Mouse (Mus musculus): ENCODE results near the gene Notch2. TPM values are rescaled to one million over a fixed set of nuclear protein-coding genes. Genes with fewer than 3 reads are reported as not detected.

Notch2 gene
- polyA plus RNA-seq, 1 experiment from 2014 or later, result 42.7 TPM

DNA sequence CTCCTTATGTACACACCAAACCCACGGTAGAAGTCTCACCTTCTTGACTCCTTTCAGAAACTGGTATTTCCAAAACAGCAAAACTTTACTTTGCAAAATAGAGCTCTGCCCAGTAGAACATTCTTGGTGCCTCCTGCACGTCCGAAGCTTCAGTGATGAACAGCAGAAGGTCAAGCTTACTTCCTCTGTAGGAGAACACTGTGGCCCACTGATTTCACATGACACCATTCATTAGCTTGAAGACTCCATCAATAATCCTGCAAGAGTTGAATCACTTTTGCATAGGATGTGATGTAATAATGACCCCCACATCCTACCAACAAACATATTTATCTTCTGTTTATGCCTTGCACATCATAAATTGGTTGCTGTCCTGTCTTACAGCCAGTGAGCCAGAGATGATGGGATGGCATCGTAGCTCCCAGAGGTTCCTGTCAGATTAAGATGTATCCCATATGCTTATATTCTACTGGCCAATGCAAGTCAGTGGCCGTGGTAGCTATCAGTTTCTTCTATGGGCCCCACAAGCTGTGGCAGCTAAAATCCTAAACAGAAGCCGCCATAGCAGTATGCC lies 39.0 kb upstream of the Notch2 start:
- Histone ChIP-seq H3K4me2 (replicated peaks; ENCODE audit: low read depth, low read length) (no peak overlapping the region), H3K9ac (ENCODE audit: low read depth, low read length) (no peak overlapping the region), H3K4me3 (ENCODE audit: low read length) (no peak overlapping the region), H3K27me3 (ENCODE audit: control insufficient read depth, insufficient read depth, low read length) (no peaks in the 10 kb centered on the region), H3K36me3 (ENCODE audit: control insufficient read depth, insufficient read depth, low read length) (no peaks in the 10 kb centered on the region), H3K4me1 (ENCODE audit: control insufficient read depth, insufficient read depth, low read length) (peaks cover 22% of the 10 kb centered on the region), H3K9me3 (ENCODE audit: control insufficient read depth, low read length) (no peaks in the 10 kb centered on the region), H3K27ac (ENCODE audit: low read depth, low read length) (no peak overlapping the region)
- WGBS, result 55% methylated on average over 6 of the region's 6 CpGs
- ATAC-seq (ENCODE audit: low FRiP score, low TSS enrichment), result no peak

DNA sequence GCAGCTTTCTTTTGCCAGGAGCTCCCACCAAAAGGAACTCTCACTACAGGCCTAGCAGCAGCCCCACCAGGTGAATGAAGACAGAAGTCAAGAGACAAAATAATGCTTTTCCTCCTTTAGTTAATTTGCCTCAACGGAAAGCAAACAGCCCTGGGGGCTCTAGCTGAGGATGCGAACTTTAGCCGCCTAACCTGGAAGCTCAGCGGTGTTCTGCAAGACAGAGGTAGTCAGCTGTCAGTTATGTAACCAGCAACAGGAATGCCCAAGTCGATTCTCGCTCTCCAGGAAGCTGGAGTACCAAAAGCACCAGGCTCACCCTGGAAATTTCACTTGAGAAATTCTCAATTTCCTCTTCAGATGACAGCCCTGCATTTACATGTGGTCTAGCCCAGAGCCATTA lies 36.6 kb upstream of the Notch2 start:
- Histone ChIP-seq H3K4me1 (ENCODE audit: control insufficient read depth, insufficient read depth, low read length) (peaks cover 14% of the 10 kb centered on the region), H3K9ac (ENCODE audit: low read depth, low read length) (no peak overlapping the region), H3K4me3 (ENCODE audit: low read length) (no peak overlapping the region), H3K27ac (ENCODE audit: low read depth, low read length) (no peak overlapping the region), H3K36me3 (ENCODE audit: control insufficient read depth, insufficient read depth, low read length) (no peaks in the 10 kb centered on the region), H3K9me3 (ENCODE audit: control insufficient read depth, low read length) (no peaks in the 10 kb centered on the region), H3K4me2 (replicated peaks; ENCODE audit: low read depth, low read length) (no peak overlapping the region), H3K27me3 (ENCODE audit: control insufficient read depth, insufficient read depth, low read length) (no peaks in the 10 kb centered on the region)
- 71% methylated on average over 6 of the region's 6 CpGs for WGBS
- no peak for ATAC-seq (ENCODE audit: low FRiP score, low TSS enrichment)

DNA sequence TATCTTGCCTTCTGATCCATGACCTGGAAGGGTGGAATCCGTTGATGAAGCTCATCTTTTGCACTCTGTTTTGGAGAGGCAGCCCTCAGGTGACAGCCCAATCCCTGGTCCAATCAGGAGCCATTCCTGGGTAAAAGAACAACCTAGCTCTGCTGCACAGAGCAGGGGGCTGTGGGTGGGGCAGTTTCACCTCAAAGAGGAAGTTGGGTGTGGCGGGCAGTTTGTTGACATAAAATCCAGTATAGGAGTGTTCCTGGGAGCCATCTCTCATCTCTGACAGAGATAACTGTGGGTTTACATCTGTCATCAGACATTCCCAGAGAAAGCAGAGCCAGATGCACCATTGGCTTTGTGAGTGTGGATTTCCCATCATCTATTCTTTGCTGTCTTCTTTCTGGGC lies 34.6 kb upstream of the Notch2 start:
- H3K4me1 ChIP-seq (ENCODE audit: control insufficient read depth, insufficient read depth, low read length), result no peaks in the 10 kb centered on the region
- no peaks in the 10 kb centered on the region for H3K9me3 ChIP-seq (ENCODE audit: control insufficient read depth, low read length)
- WGBS, result 76% methylated on average over 2 of the region's 2 CpGs
- H3K9ac ChIP-seq (ENCODE audit: low read depth, low read length), result no peak overlapping the region
- ATAC-seq (ENCODE audit: low FRiP score, low TSS enrichment), result no peak
- no peak overlapping the region for H3K4me3 ChIP-seq (ENCODE audit: low read length)
- H3K36me3 ChIP-seq (ENCODE audit: control insufficient read depth, insufficient read depth, low read length), result no peaks in the 10 kb centered on the region
- H3K4me2 ChIP-seq (replicated peaks; ENCODE audit: low read depth, low read length), result no peak overlapping the region
- no peaks in the 10 kb centered on the region for H3K27me3 ChIP-seq (ENCODE audit: control insufficient read depth, insufficient read depth, low read length)
- H3K27ac ChIP-seq (ENCODE audit: low read depth, low read length), result no peak overlapping the region

DNA sequence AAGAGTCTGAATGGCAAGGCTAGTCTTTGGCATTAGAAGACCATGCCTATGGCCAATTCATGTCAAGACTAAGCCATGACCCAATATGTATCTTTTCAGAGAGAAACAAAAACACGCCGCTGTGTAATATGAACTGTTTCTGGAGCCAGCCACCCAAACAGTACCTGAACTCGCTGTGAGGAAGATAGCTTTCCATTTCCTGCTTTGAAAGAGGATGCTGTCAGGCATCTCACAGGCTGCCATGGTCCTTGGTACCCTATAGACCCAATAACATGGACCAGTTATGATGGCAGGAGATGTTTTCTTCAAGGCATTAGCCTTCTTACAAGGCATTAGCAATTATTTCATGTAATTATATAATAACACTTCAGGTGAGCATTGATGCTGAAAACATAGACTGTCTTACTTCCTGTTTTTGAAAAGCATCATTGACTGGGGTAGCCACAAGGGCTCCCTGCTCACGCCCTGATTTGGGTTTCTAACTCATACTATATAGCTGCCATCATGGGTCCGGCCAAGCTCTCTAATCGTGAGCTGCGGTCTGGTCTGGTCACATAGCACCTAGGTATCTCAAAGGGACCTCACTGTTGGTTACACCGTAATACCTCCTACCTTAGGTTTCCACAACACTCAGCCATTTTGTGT lies 32.5 kb upstream of the Notch2 start:
- no peaks in the 10 kb centered on the region for H3K9me3 ChIP-seq (ENCODE audit: control insufficient read depth, low read length)
- no peak overlapping the region for H3K4me2 ChIP-seq (replicated peaks; ENCODE audit: low read depth, low read length)
- no peak for ATAC-seq (ENCODE audit: low FRiP score, low TSS enrichment)
- H3K4me1 ChIP-seq (ENCODE audit: control insufficient read depth, insufficient read depth, low read length), result no peaks in the 10 kb centered on the region
- no peaks in the 10 kb centered on the region for H3K36me3 ChIP-seq (ENCODE audit: control insufficient read depth, insufficient read depth, low read length)
- H3K27ac ChIP-seq (ENCODE audit: low read depth, low read length), result no peak overlapping the region
- H3K27me3 ChIP-seq (ENCODE audit: control insufficient read depth, insufficient read depth, low read length), result no peaks in the 10 kb centered on the region
- no peak overlapping the region for H3K4me3 ChIP-seq (ENCODE audit: low read length)
- no peak overlapping the region for H3K9ac ChIP-seq (ENCODE audit: low read depth, low read length)
- 77% methylated on average over 8 of the region's 8 CpGs for WGBS

DNA sequence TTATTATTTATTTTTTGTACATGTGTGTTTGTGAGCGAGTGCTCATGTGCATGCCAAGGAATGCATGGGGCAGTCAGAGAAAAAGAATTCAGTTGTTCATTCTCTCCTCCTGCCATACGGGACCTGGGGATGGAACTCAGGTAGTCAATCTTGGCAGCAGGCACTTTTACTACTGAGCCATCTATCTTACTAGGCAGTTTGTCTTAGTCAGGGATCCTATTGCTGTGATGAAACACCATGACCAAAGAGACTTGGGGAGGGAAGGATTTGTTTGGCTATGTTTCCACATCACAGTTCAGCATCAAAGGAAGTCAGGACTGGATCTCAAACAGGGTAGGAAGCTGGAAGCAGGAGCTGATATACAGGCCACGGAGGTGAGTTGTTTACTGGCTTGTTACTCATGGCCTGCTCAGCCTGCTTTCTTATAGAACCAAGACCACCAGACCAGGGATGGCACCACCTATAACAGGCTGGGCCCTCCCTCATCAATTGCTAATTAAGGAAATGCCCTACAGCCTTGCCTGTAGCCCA lies 31.9 kb upstream of the Notch2 start:
- H3K36me3 ChIP-seq (ENCODE audit: control insufficient read depth, insufficient read depth, low read length), result no peaks in the 10 kb centered on the region
- no peak overlapping the region for H3K4me3 ChIP-seq (ENCODE audit: low read length)
- no peaks in the 10 kb centered on the region for H3K27me3 ChIP-seq (ENCODE audit: control insufficient read depth, insufficient read depth, low read length)
- no peak overlapping the region for H3K9ac ChIP-seq (ENCODE audit: low read depth, low read length)
- 27% methylated on average over 3 of the region's 3 CpGs for WGBS
- H3K9me3 ChIP-seq (ENCODE audit: control insufficient read depth, low read length), result no peaks in the 10 kb centered on the region
- peak; percentile 72 for ATAC-seq (ENCODE audit: low FRiP score, low TSS enrichment)
- H3K4me2 ChIP-seq (replicated peaks; ENCODE audit: low read depth, low read length), result no peak overlapping the region
- H3K27ac ChIP-seq (ENCODE audit: low read depth, low read length), result no peak overlapping the region
- H3K4me1 ChIP-seq (ENCODE audit: control insufficient read depth, insufficient read depth, low read length), result no peaks in the 10 kb centered on the region

DNA sequence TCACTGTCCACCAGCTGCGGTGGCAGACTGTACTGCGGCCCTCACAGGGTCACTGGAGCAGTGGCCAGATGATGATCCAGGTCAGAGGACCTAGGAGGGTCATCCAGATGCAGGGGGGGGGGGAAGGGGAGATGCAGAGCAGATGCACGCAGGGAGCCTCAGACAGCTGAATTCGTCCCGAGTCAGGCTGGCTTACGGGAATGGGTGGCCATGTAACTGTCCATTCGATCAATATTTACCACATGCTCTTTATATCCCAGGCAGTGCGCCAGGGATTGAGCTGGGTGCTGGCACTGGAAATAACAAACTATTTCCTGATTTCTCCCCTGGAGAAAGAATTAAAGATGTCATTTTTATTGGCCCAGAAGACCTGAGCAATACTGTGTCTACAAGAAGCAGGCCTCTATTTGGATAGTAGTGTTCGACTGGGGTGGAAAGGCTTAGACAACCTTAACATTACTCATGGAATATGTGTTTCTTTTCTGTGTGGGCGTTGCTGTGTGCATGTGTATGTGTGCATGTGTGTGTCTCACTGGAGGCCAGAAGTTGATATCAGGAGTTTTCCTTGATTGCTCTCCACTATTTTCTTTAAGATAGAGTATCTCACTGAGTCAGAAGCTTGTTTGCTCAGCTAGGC lies 28.3 kb upstream of the Notch2 start:
- 76% methylated on average over 10 of the region's 10 CpGs for WGBS
- no peaks in the 10 kb centered on the region for H3K27me3 ChIP-seq (ENCODE audit: control insufficient read depth, insufficient read depth, low read length)
- no peak overlapping the region for H3K9ac ChIP-seq (ENCODE audit: low read depth, low read length)
- H3K27ac ChIP-seq (ENCODE audit: low read depth, low read length), result no peak overlapping the region
- no peak overlapping the region for H3K4me3 ChIP-seq (ENCODE audit: low read length)
- no peaks in the 10 kb centered on the region for H3K36me3 ChIP-seq (ENCODE audit: control insufficient read depth, insufficient read depth, low read length)
- no peak overlapping the region for H3K4me2 ChIP-seq (replicated peaks; ENCODE audit: low read depth, low read length)
- no peaks in the 10 kb centered on the region for H3K9me3 ChIP-seq (ENCODE audit: control insufficient read depth, low read length)
- ATAC-seq (ENCODE audit: low FRiP score, low TSS enrichment), result no peak
- no peaks in the 10 kb centered on the region for H3K4me1 ChIP-seq (ENCODE audit: control insufficient read depth, insufficient read depth, low read length)

DNA sequence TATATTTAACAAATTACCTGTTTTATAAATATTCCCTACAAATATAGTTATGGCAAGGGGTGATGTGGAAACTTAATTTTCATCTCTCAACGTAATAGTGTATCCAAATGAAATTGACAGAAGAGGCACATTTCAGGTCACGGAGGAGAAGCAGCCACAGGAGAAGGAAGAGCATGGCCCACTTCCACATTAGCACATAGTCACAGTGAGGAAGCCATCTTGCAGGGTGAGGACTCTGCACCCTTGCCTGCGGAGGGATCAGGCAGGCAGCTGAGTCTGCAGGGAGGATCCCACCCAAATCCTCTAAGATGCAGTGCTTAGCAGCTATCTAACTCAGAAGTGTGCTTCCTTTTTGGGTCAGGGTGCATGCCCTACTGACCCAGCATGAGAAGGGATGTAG lies 27.6 kb upstream of the Notch2 start:
- Histone ChIP-seq H3K9me3 (ENCODE audit: control insufficient read depth, low read length) (no peaks in the 10 kb centered on the region), H3K4me1 (ENCODE audit: control insufficient read depth, insufficient read depth, low read length) (no peaks in the 10 kb centered on the region), H3K27ac (ENCODE audit: low read depth, low read length) (no peak overlapping the region), H3K9ac (ENCODE audit: low read depth, low read length) (no peak overlapping the region), H3K27me3 (ENCODE audit: control insufficient read depth, insufficient read depth, low read length) (no peaks in the 10 kb centered on the region), H3K4me2 (replicated peaks; ENCODE audit: low read depth, low read length) (no peak overlapping the region), H3K4me3 (ENCODE audit: low read length) (no peak overlapping the region), H3K36me3 (ENCODE audit: control insufficient read depth, insufficient read depth, low read length) (no peaks in the 10 kb centered on the region)
- ATAC-seq (ENCODE audit: low FRiP score, low TSS enrichment), result no peak
- 89% methylated on average over 3 of the region's 3 CpGs for WGBS

DNA sequence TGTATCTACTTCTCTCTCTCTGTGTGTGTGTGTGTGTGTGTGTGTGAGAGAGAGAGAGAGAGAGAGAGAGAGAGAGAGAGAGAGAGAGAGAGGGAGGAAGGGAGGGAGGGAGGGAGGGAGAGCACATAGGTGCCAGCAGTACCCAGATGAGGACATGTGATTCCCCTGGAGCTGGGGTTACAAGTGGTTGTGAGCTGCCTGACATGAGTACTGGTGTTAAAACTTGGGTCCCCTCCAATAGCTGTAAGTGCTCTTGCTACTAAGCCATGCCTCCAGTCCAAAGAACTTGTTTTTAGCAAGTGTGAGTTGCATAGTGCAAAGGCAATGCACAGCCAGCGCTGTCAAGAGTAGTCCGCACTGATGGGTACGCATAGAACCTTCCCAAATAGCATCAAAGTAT lies 26.2 kb upstream of the Notch2 start:
- Histone ChIP-seq H3K4me2 (replicated peaks; ENCODE audit: low read depth, low read length) (no peak overlapping the region), H3K27me3 (ENCODE audit: control insufficient read depth, insufficient read depth, low read length) (no peaks in the 10 kb centered on the region), H3K9ac (ENCODE audit: low read depth, low read length) (no peak overlapping the region), H3K4me1 (ENCODE audit: control insufficient read depth, insufficient read depth, low read length) (no peaks in the 10 kb centered on the region), H3K4me3 (ENCODE audit: low read length) (no peak overlapping the region), H3K9me3 (ENCODE audit: control insufficient read depth, low read length) (no peaks in the 10 kb centered on the region), H3K27ac (ENCODE audit: low read depth, low read length) (no peak overlapping the region), H3K36me3 (ENCODE audit: control insufficient read depth, insufficient read depth, low read length) (no peaks in the 10 kb centered on the region)
- WGBS, result 92% methylated on average over 3 of the region's 3 CpGs
- ATAC-seq (ENCODE audit: low FRiP score, low TSS enrichment), result no peak

DNA sequence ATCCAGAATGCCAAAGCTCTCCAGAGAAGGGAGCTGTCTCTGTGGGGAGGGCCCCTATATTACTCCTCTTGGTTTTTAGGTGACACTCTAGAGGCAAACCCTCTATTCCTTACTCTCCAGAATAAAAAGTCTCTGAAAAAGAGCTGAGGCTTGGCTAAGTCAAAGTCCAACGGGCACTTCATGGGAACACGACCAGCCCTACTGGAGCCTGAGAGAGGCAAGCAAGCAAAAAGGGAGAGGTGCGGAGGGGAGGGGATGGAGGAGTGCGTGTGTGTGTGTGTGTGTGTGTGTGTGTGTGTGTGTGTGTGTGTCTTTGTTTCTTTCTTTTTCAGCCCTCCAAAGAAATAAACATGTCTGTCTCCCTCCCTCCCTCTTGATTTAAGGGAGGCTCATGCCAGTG lies 24.6 kb upstream of the Notch2 start:
- 46% methylated on average over 4 of the region's 4 CpGs for WGBS
- ATAC-seq (ENCODE audit: low FRiP score, low TSS enrichment), result peak; percentile 32; the same call in 1 of the 2 replicates
- Histone ChIP-seq H3K4me1 (ENCODE audit: control insufficient read depth, insufficient read depth, low read length) (no peaks in the 10 kb centered on the region), H3K27me3 (ENCODE audit: control insufficient read depth, insufficient read depth, low read length) (no peaks in the 10 kb centered on the region), H3K9me3 (ENCODE audit: control insufficient read depth, low read length) (no peaks in the 10 kb centered on the region), H3K4me2 (replicated peaks; ENCODE audit: low read depth, low read length) (no peak overlapping the region), H3K36me3 (ENCODE audit: control insufficient read depth, insufficient read depth, low read length) (no peaks in the 10 kb centered on the region), H3K9ac (ENCODE audit: low read depth, low read length) (no peak overlapping the region), H3K4me3 (ENCODE audit: low read length) (no peak overlapping the region), H3K27ac (ENCODE audit: low read depth, low read length) (no peak overlapping the region)

Data from kidney, embryonic 14.5 days (tissue).